Mouse (Mus musculus) megakaryocyte, embryonic 14.5 days (primary cell): ENCODE measurements around the gene Gpi1. TPM values are rescaled to one million over a fixed set of nuclear protein-coding genes. Genes with fewer than 3 reads are reported as not detected.
"Not testable (repeated sequence)": the region's sequence is repeated elsewhere in the genome, so short reads cannot be mapped to it uniquely, and the experiment has no call there.

Experiments used
- H3K27me3 ChIP-seq: replicated peaks from 2 replicates; pipeline ENCODE3; 2012; ENCODE audit warnings: inconsistent platforms
- H3K36me3 ChIP-seq: replicated peaks from 2 replicates; pipeline ENCODE3; 2012; ENCODE audit warnings: low read length, inconsistent platforms, mixed read lengths
- H3K4me1 ChIP-seq: 2 replicates; pipeline ENCODE4 v1.6.1; 2012; ENCODE audit warnings: inconsistent platforms
- H3K4me3 ChIP-seq: replicated peaks from 2 replicates; pipeline ENCODE3; 2012; ENCODE audit warnings: moderate library complexity, mild to moderate bottlenecking, inconsistent platforms
- H3K9me3 ChIP-seq: 2 replicates; pipeline ENCODE4 v1.6.1; 2012; ENCODE audit warnings: inconsistent platforms
- FLI1 ChIP-seq: IDR thresholded peaks from 2 replicates; pipeline ENCODE4 v1.6.1; 2012; ENCODE audit warnings: low read length, inconsistent platforms, mixed read lengths
- GATA1 ChIP-seq: IDR thresholded peaks from 3 replicates; pipeline ENCODE4 v1.6.1; 2012; ENCODE audit warnings: mixed read lengths, low read length, inconsistent platforms, borderline replicate concordance
- polyA plus RNA-seq: library from polyadenylated mRNA; stranded (reverse); fragments of >175 nt; gene quantifications from 2 replicates; pipeline ENCODE4 v1.2.3, GENCODE M21; 2012; ENCODE audit warnings: low replicate concordance; ENCODE audit not compliant: insufficient read depth

Gpi1 gene
- polyA plus RNA-seq, 1 experiment = 3,728 TPM

GRCm38 (mm10) chr7:34195632-34196031 lies 34.5 kb downstream of the Gpi1 start:
- no peaks in the 10 kb centered on the region for H3K27me3 ChIP-seq
- peaks cover 28% of the 10 kb centered on the region for H3K4me1 ChIP-seq
- H3K36me3 ChIP-seq = peaks cover 30% of the 10 kb centered on the region
- H3K9me3 ChIP-seq = no peaks in the 10 kb centered on the region
- peak overlapping the region; percentile 100 for H3K4me3 ChIP-seq
- TF ChIP-seq FLI1 (no peak), GATA1 (no peak)

- H3K27me3 ChIP-seq = no peaks in the 10 kb centered on the region
- peaks cover 23% of the 10 kb centered on the region for H3K4me1 ChIP-seq
- peaks cover 48% of the 10 kb centered on the region for H3K36me3 ChIP-seq
- H3K4me3 ChIP-seq = peak overlapping the region; percentile 38
- no peaks in the 10 kb centered on the region for H3K9me3 ChIP-seq
- TF ChIP-seq FLI1 = no peak
- no peak for TF ChIP-seq GATA1
Measured at GRCm38 (mm10) chr7:34192825-34193224, 37.3 kb downstream of the Gpi1 start.

- H3K27me3 ChIP-seq = no peaks in the 10 kb centered on the region
- no peaks in the 10 kb centered on the region for H3K9me3 ChIP-seq
- peaks cover 76% of the 10 kb centered on the region for H3K36me3 ChIP-seq
- no peak overlapping the region for H3K4me3 ChIP-seq
- H3K4me1 ChIP-seq = peaks cover 10% of the 10 kb centered on the region; the same call in 1 of the 2 replicates
- no peak for TF ChIP-seq GATA1
- no peak for TF ChIP-seq FLI1
Measured at GRCm38 (mm10) chr7:34189376-34189989, 40.7 kb downstream of the Gpi1 start.

- Histone ChIP-seq H3K4me3 (no peak overlapping the region), H3K4me1 (peaks cover 5% of the 10 kb centered on the region; the same call in 1 of the 2 replicates), H3K9me3 (no peaks in the 10 kb centered on the region), H3K36me3 (peaks cover 54% of the 10 kb centered on the region), H3K27me3 (no peaks in the 10 kb centered on the region)
- TF ChIP-seq GATA1 (no peak), FLI1 (no peak)
Measured at GRCm38 (mm10) chr7:34183794-34184193, 46.3 kb downstream of the Gpi1 start.

- Histone ChIP-seq H3K4me1 (peaks cover 5% of the 10 kb centered on the region; the same call in 1 of the 2 replicates), H3K4me3 (no peak overlapping the region), H3K27me3 (no peaks in the 10 kb centered on the region), H3K36me3 (peaks cover 50% of the 10 kb centered on the region), H3K9me3 (no peaks in the 10 kb centered on the region)
- TF ChIP-seq GATA1 (no peak), FLI1 (no peak)
Measured at GRCm38 (mm10) chr7:34183356-34183755, 46.8 kb downstream of the Gpi1 start.

- peaks cover 18% of the 10 kb centered on the region for H3K9me3 ChIP-seq
- H3K36me3 ChIP-seq, H3K27me3 ChIP-seq, H3K4me1 ChIP-seq, H3K4me3 ChIP-seq: not testable (repeated sequence)
Measured at GRCm38 (mm10) chr7:34176241-34176640, 53.9 kb downstream of the Gpi1 start.

- no peaks in the 10 kb centered on the region for H3K36me3 ChIP-seq
- TF ChIP-seq GATA1 = no peak
- TF ChIP-seq FLI1 = no peak
- no peak overlapping the region for H3K4me3 ChIP-seq
Measured at GRCm38 (mm10) chr7:34172251-34172650, 57.9 kb downstream of the Gpi1 start.

GRCm38 (mm10) chr7:34169454-34169853 lies 60.7 kb downstream of the Gpi1 start, which contains the start of gene Uba2:
Uba2 (minus strand) TSS chr7:34169599.
- Histone ChIP-seq H3K9me3 (no peaks in the 10 kb centered on the region), H3K4me1 (peaks cover 21% of the 10 kb centered on the region), H3K36me3 (peaks cover 17% of the 10 kb centered on the region), H3K27me3 (no peaks in the 10 kb centered on the region), H3K4me3 (peak within 1 kb of the TSS; percentile 97)
- TF ChIP-seq FLI1 (no peak), GATA1 (no peak)

More at GRCm38 (mm10) chr7:34172251-34172650, 57.9 kb downstream of the Gpi1 start:
- Histone ChIP-seq H3K27me3 (no peaks in the 10 kb centered on the region), H3K9me3 (peaks cover 12% of the 10 kb centered on the region), H3K4me1 (peaks cover 13% of the 10 kb centered on the region)

GRCm38 (mm10) chr7:34168470-34169251 lies 61.5 kb downstream of the Gpi1 start:
- Histone ChIP-seq H3K4me1 (peaks cover 21% of the 10 kb centered on the region), H3K36me3 (peaks cover 23% of the 10 kb centered on the region), H3K27me3 (no peaks in the 10 kb centered on the region), H3K4me3 (peak overlapping the region; percentile 97), H3K9me3 (no peaks in the 10 kb centered on the region)
- TF ChIP-seq FLI1 = peak; percentile 75; the same call in 1 of the 2 replicates
- TF ChIP-seq GATA1 = no peak

- Histone ChIP-seq H3K36me3 (peaks cover 31% of the 10 kb centered on the region), H3K4me3 (peak overlapping the region; percentile 97), H3K4me1 (peaks cover 21% of the 10 kb centered on the region), H3K9me3 (no peaks in the 10 kb centered on the region), H3K27me3 (no peaks in the 10 kb centered on the region)
- no peak for TF ChIP-seq GATA1
- no peak for TF ChIP-seq FLI1
Measured at GRCm38 (mm10) chr7:34167766-34168469, 62.2 kb downstream of the Gpi1 start.
